Mouse (Mus musculus): ENCODE results near the gene Fut7. TPM values are rescaled to one million over a fixed set of nuclear protein-coding genes. Genes with fewer than 3 reads are reported as not detected.

Gene Fut7
- polyA plus RNA-seq (2012; ENCODE audit: insufficient read depth, insufficient read length, low replicate concordance, missing spikeins) = not detected in 2 replicates

GRCm38 (mm10) chr2:25422587-25423410, at the start of gene Fut7:
Gene Fut7 (plus strand): TSS chr2:25423267.
- TF ChIP-seq CTCF (IDR thresholded peaks at IDR 0.05; ENCODE audit: insufficient read depth, low read depth, low read length) = no peak
- TF ChIP-seq POLR2A (IDR thresholded peaks at IDR 0.05; ENCODE audit: insufficient read depth, low read depth, low read length) = no peak
- Histone ChIP-seq H3K4me1 (ENCODE audit: control insufficient read depth, insufficient read depth, low read length) (peaks cover 5% of the 10 kb centered on the region), H3K27ac (ENCODE audit: insufficient read depth, low read depth, low read length) (no peak within 1 kb of the TSS), H3K4me3 (ENCODE audit: insufficient read depth, low read depth, low read length) (no peak within 1 kb of the TSS)
- WGBS = 77% methylated on average over 17 of the region's 17 CpGs

GRCm38 (mm10) chr2:25373431-25373830, 49.6 kb upstream of the Fut7 start:
- H3K4me1 ChIP-seq (ENCODE audit: control insufficient read depth, insufficient read depth, low read length) = peaks cover 11% of the 10 kb centered on the region
- 26% methylated on average over 2 of the region's 2 CpGs for WGBS
- H3K27ac ChIP-seq (ENCODE audit: insufficient read depth, low read depth, low read length) = no peak overlapping the region
- TF ChIP-seq CTCF (IDR thresholded peaks at IDR 0.05; ENCODE audit: insufficient read depth, low read depth, low read length) = no peak
- no peak for TF ChIP-seq POLR2A (IDR thresholded peaks at IDR 0.05; ENCODE audit: insufficient read depth, low read depth, low read length)
- H3K4me3 ChIP-seq (ENCODE audit: insufficient read depth, low read depth, low read length) = no peak overlapping the region

- 62% methylated on average over 4 of the region's 4 CpGs for WGBS
- no peak overlapping the region for H3K4me3 ChIP-seq (ENCODE audit: insufficient read depth, low read depth, low read length)
- H3K4me1 ChIP-seq (ENCODE audit: control insufficient read depth, insufficient read depth, low read length) = peaks cover 10% of the 10 kb centered on the region
- no peak overlapping the region for H3K27ac ChIP-seq (ENCODE audit: insufficient read depth, low read depth, low read length)
- TF ChIP-seq CTCF (IDR thresholded peaks at IDR 0.05; ENCODE audit: insufficient read depth, low read depth, low read length) (no peak), POLR2A (IDR thresholded peaks at IDR 0.05; ENCODE audit: insufficient read depth, low read depth, low read length) (no peak)
Observed at GRCm38 (mm10) chr2:25376589-25376988, 46.5 kb upstream of the Fut7 start.

- Histone ChIP-seq H3K4me3 (ENCODE audit: insufficient read depth, low read depth, low read length) (no peak overlapping the region), H3K4me1 (ENCODE audit: control insufficient read depth, insufficient read depth, low read length) (no peaks in the 10 kb centered on the region), H3K27ac (ENCODE audit: insufficient read depth, low read depth, low read length) (no peak overlapping the region)
- WGBS = 87% methylated on average over 5 of the region's 5 CpGs
- TF ChIP-seq CTCF (IDR thresholded peaks at IDR 0.05; ENCODE audit: insufficient read depth, low read depth, low read length) = no peak
- no peak for TF ChIP-seq POLR2A (IDR thresholded peaks at IDR 0.05; ENCODE audit: insufficient read depth, low read depth, low read length)
Observed at GRCm38 (mm10) chr2:25384492-25384891, 38.6 kb upstream of the Fut7 start.

GRCm38 (mm10) chr2:25391266-25391665, 31.8 kb upstream of the Fut7 start:
- no peak for TF ChIP-seq POLR2A (IDR thresholded peaks at IDR 0.05; ENCODE audit: insufficient read depth, low read depth, low read length)
- TF ChIP-seq CTCF (IDR thresholded peaks at IDR 0.05; ENCODE audit: insufficient read depth, low read depth, low read length) = no peak
- Histone ChIP-seq H3K27ac (ENCODE audit: insufficient read depth, low read depth, low read length) (no peak overlapping the region), H3K4me3 (ENCODE audit: insufficient read depth, low read depth, low read length) (no peak overlapping the region), H3K4me1 (ENCODE audit: control insufficient read depth, insufficient read depth, low read length) (peaks cover 12% of the 10 kb centered on the region)
- WGBS = 85% methylated on average over 5 of the region's 5 CpGs

GRCm38 (mm10) chr2:25394281-25395221, 28.5 kb upstream of the Fut7 start:
- no peak overlapping the region for H3K27ac ChIP-seq (ENCODE audit: insufficient read depth, low read depth, low read length)
- H3K4me1 ChIP-seq (ENCODE audit: control insufficient read depth, insufficient read depth, low read length) = peaks cover 17% of the 10 kb centered on the region
- 36% methylated on average over 3 of the region's 3 CpGs for WGBS
- no peak for TF ChIP-seq CTCF (IDR thresholded peaks at IDR 0.05; ENCODE audit: insufficient read depth, low read depth, low read length)
- TF ChIP-seq POLR2A (IDR thresholded peaks at IDR 0.05; ENCODE audit: insufficient read depth, low read depth, low read length) = no peak
- no peak overlapping the region for H3K4me3 ChIP-seq (ENCODE audit: insufficient read depth, low read depth, low read length)

GRCm38 (mm10) chr2:25395721-25396596, 27.1 kb upstream of the Fut7 start, which contains the start of gene Entpd2:
Gene Entpd2 (plus strand): TSS chr2:25395874.
- 3% methylated on average over 57 of the region's 57 CpGs for WGBS
- Histone ChIP-seq H3K27ac (ENCODE audit: insufficient read depth, low read depth, low read length) (no peak within 1 kb of the TSS), H3K4me3 (ENCODE audit: insufficient read depth, low read depth, low read length) (peak within 1 kb of the TSS; percentile 44), H3K4me1 (ENCODE audit: control insufficient read depth, insufficient read depth, low read length) (peaks cover 21% of the 10 kb centered on the region)
- TF ChIP-seq CTCF (IDR thresholded peaks at IDR 0.05; ENCODE audit: insufficient read depth, low read depth, low read length) (no peak), POLR2A (IDR thresholded peaks at IDR 0.05; ENCODE audit: insufficient read depth, low read depth, low read length) (no peak)

- WGBS = 42% methylated on average over 3 of the region's 3 CpGs
- H3K27ac ChIP-seq (ENCODE audit: insufficient read depth, low read depth, low read length) = no peak overlapping the region
- TF ChIP-seq POLR2A (IDR thresholded peaks at IDR 0.05; ENCODE audit: insufficient read depth, low read depth, low read length) (no peak), CTCF (IDR thresholded peaks at IDR 0.05; ENCODE audit: insufficient read depth, low read depth, low read length) (no peak)
- H3K4me3 ChIP-seq (ENCODE audit: insufficient read depth, low read depth, low read length) = no peak overlapping the region
- H3K4me1 ChIP-seq (ENCODE audit: control insufficient read depth, insufficient read depth, low read length) = peaks cover 21% of the 10 kb centered on the region
Observed at GRCm38 (mm10) chr2:25396597-25396983, 26.5 kb upstream of the Fut7 start.

All from olfactory bulb, adult 2 months (tissue).